Mouse (Mus musculus): ENCODE results near the gene Ugt1a5. TPM values are rescaled to one million over a fixed set of nuclear protein-coding genes. Genes with fewer than 3 reads are reported as not detected.

The Ugt1a5 gene
- polyA plus RNA-seq, 1 experiment from 2014 or later: not detected

- Histone ChIP-seq H3K4me3 (ENCODE audit: low read depth, low read length) (no peak overlapping the region), H3K27me3 (replicated peaks; ENCODE audit: control insufficient read depth, insufficient read depth, low read length) (no peaks in the 10 kb centered on the region), H3K4me2 (no peak overlapping the region), H3K36me3 (ENCODE audit: control insufficient read depth, insufficient read depth, low read length) (no peaks in the 10 kb centered on the region), H3K9me3 (ENCODE audit: control insufficient read depth, low read length) (peaks cover 93% of the 10 kb centered on the region), H3K27ac (ENCODE audit: low read depth, low read length) (no peak overlapping the region), H3K9ac (ENCODE audit: low read depth, low read length) (no peak overlapping the region), H3K4me1 (replicated peaks; ENCODE audit: control insufficient read depth, insufficient read depth, low read length) (no peaks in the 10 kb centered on the region)
- no peak for DNase-seq (ENCODE audit: low spot score)
- ATAC-seq (replicated peaks; ENCODE audit: low FRiP score): no peak
- WGBS: 57% methylated on average over 4 of the region's 4 CpGs
Measured at GRCm38 (mm10) chr1:88235894-88236415, 70.1 kb downstream of the Ugt1a5 start.

DNA sequence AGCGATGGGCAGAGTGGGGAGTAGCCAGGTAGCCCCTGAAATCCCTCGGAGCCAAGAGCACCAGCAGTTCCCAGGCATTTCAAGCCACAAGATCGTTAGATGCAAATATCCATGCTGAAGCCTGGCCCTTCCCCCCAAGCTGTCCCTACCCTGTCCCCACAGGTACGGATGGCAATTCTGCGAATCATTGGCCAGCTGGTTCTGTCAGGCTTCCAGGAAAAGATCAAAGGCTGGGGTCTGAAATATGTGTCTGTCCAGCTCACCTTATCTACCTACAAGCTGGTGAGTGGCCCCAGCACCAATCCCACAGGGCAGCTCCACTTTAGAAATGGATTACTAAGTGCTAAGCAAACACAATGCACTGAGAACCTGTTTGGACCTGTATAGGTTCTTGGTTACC lies 71.5 kb downstream of the Ugt1a5 start:
- no peak overlapping the region for H3K4me2 ChIP-seq
- no peak overlapping the region for H3K27ac ChIP-seq (ENCODE audit: low read depth, low read length)
- H3K36me3 ChIP-seq (ENCODE audit: control insufficient read depth, insufficient read depth, low read length): no peaks in the 10 kb centered on the region
- no peaks in the 10 kb centered on the region for H3K27me3 ChIP-seq (replicated peaks; ENCODE audit: control insufficient read depth, insufficient read depth, low read length)
- peaks cover 84% of the 10 kb centered on the region for H3K9me3 ChIP-seq (ENCODE audit: control insufficient read depth, low read length)
- H3K4me1 ChIP-seq (replicated peaks; ENCODE audit: control insufficient read depth, insufficient read depth, low read length): no peaks in the 10 kb centered on the region
- H3K4me3 ChIP-seq (ENCODE audit: low read depth, low read length): no peak overlapping the region
- no peak for ATAC-seq (replicated peaks; ENCODE audit: low FRiP score)
- no peak overlapping the region for H3K9ac ChIP-seq (ENCODE audit: low read depth, low read length)
- DNase-seq (ENCODE audit: low spot score): no peak
- 68% methylated on average over 5 of the region's 5 CpGs for WGBS

GRCm38 (mm10) chr1:88238771-88239170 lies 73.0 kb downstream of the Ugt1a5 start:
- Histone ChIP-seq H3K27me3 (replicated peaks; ENCODE audit: control insufficient read depth, insufficient read depth, low read length) (no peaks in the 10 kb centered on the region), H3K4me3 (ENCODE audit: low read depth, low read length) (no peak overlapping the region), H3K9ac (ENCODE audit: low read depth, low read length) (no peak overlapping the region), H3K4me2 (no peak overlapping the region), H3K36me3 (ENCODE audit: control insufficient read depth, insufficient read depth, low read length) (no peaks in the 10 kb centered on the region), H3K27ac (ENCODE audit: low read depth, low read length) (no peak overlapping the region), H3K9me3 (ENCODE audit: control insufficient read depth, low read length) (peaks cover 85% of the 10 kb centered on the region), H3K4me1 (replicated peaks; ENCODE audit: control insufficient read depth, insufficient read depth, low read length) (no peaks in the 10 kb centered on the region)
- DNase-seq (ENCODE audit: low spot score) (no peak), ATAC-seq (replicated peaks; ENCODE audit: low FRiP score) (no peak)
- 73% methylated on average over 6 of the region's 6 CpGs for WGBS

- DNase-seq (ENCODE audit: low spot score): no peak
- H3K36me3 ChIP-seq (ENCODE audit: control insufficient read depth, insufficient read depth, low read length): no peaks in the 10 kb centered on the region
- H3K27me3 ChIP-seq (replicated peaks; ENCODE audit: control insufficient read depth, insufficient read depth, low read length): no peaks in the 10 kb centered on the region
- no peak for ATAC-seq (replicated peaks; ENCODE audit: low FRiP score)
- H3K4me1 ChIP-seq (replicated peaks; ENCODE audit: control insufficient read depth, insufficient read depth, low read length): no peaks in the 10 kb centered on the region
- H3K4me2 ChIP-seq: no peak overlapping the region
- H3K4me3 ChIP-seq (ENCODE audit: low read depth, low read length): no peak overlapping the region
- 66% methylated on average over 5 of the region's 5 CpGs for WGBS
- H3K9me3 ChIP-seq (ENCODE audit: control insufficient read depth, low read length): peaks cover 86% of the 10 kb centered on the region
- no peak overlapping the region for H3K27ac ChIP-seq (ENCODE audit: low read depth, low read length)
- H3K9ac ChIP-seq (ENCODE audit: low read depth, low read length): no peak overlapping the region
Measured at GRCm38 (mm10) chr1:88240072-88240471, 74.3 kb downstream of the Ugt1a5 start.

DNA sequence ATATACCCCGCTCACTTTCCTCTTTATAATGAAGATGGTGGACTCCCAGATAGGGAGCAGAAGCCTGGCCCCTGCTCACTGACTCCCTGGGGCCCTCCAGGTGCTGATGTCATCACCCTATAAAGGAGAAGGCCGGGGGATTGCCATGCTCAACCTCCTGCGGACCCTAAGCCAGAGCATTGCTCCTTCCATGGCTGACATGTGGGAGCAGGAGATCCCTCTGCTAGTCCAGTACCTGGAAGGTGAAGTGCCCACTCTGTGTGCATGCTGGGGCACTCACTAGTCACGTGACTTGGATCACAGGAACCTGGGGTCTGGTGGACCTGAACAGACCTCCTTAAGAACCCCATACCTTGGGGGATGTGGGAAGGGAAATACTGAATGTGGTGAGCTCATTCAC lies 74.8 kb downstream of the Ugt1a5 start:
- no peak for DNase-seq (ENCODE audit: low spot score)
- H3K36me3 ChIP-seq (ENCODE audit: control insufficient read depth, insufficient read depth, low read length): no peaks in the 10 kb centered on the region
- H3K9ac ChIP-seq (ENCODE audit: low read depth, low read length): no peak overlapping the region
- H3K9me3 ChIP-seq (ENCODE audit: control insufficient read depth, low read length): peaks cover 86% of the 10 kb centered on the region
- H3K27me3 ChIP-seq (replicated peaks; ENCODE audit: control insufficient read depth, insufficient read depth, low read length): no peaks in the 10 kb centered on the region
- no peak overlapping the region for H3K4me2 ChIP-seq
- 64% methylated on average over 4 of the region's 4 CpGs for WGBS
- H3K4me3 ChIP-seq (ENCODE audit: low read depth, low read length): no peak overlapping the region
- H3K4me1 ChIP-seq (replicated peaks; ENCODE audit: control insufficient read depth, insufficient read depth, low read length): no peaks in the 10 kb centered on the region
- no peak overlapping the region for H3K27ac ChIP-seq (ENCODE audit: low read depth, low read length)
- no peak for ATAC-seq (replicated peaks; ENCODE audit: low FRiP score)

GRCm38 (mm10) chr1:88243861-88244260 lies 78.0 kb downstream of the Ugt1a5 start:
- no peak overlapping the region for H3K4me2 ChIP-seq
- ATAC-seq (replicated peaks; ENCODE audit: low FRiP score): no peak
- H3K27ac ChIP-seq (ENCODE audit: low read depth, low read length): no peak overlapping the region
- no peak overlapping the region for H3K4me3 ChIP-seq (ENCODE audit: low read depth, low read length)
- H3K36me3 ChIP-seq (ENCODE audit: control insufficient read depth, insufficient read depth, low read length): no peaks in the 10 kb centered on the region
- no peaks in the 10 kb centered on the region for H3K27me3 ChIP-seq (replicated peaks; ENCODE audit: control insufficient read depth, insufficient read depth, low read length)
- no peak for DNase-seq (ENCODE audit: low spot score)
- no peak overlapping the region for H3K9ac ChIP-seq (ENCODE audit: low read depth, low read length)
- WGBS: 60% methylated on average over 5 of the region's 5 CpGs
- H3K9me3 ChIP-seq (ENCODE audit: control insufficient read depth, low read length): peaks cover 89% of the 10 kb centered on the region
- no peaks in the 10 kb centered on the region for H3K4me1 ChIP-seq (replicated peaks; ENCODE audit: control insufficient read depth, insufficient read depth, low read length)

DNA sequence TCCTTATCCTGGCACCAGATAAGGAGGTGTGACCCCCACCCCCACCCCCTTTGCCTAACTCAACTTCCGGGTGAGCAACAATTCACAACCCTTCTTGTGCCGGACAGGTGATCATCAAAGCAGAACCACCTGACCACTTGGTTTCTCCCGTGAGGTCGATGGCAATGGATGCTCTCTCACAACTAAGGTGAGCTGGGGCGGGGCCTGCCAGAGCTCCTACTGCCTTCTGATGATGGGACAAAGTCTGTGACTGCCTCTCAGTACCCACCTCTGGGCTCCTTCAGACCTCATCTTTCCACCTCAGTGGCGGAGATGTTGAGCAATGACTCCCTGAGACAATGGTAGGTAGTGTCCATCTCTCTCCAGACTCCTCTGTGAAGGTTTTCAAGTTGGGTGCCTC lies 80.1 kb downstream of the Ugt1a5 start:
- H3K27ac ChIP-seq (ENCODE audit: low read depth, low read length): no peak overlapping the region
- peaks cover 90% of the 10 kb centered on the region for H3K9me3 ChIP-seq (ENCODE audit: control insufficient read depth, low read length)
- H3K36me3 ChIP-seq (ENCODE audit: control insufficient read depth, insufficient read depth, low read length): no peaks in the 10 kb centered on the region
- WGBS: 72% methylated on average over 6 of the region's 6 CpGs
- DNase-seq (ENCODE audit: low spot score) (no peak), ATAC-seq (replicated peaks; ENCODE audit: low FRiP score) (no peak)
- no peak overlapping the region for H3K4me2 ChIP-seq
- no peak overlapping the region for H3K9ac ChIP-seq (ENCODE audit: low read depth, low read length)
- no peaks in the 10 kb centered on the region for H3K27me3 ChIP-seq (replicated peaks; ENCODE audit: control insufficient read depth, insufficient read depth, low read length)
- H3K4me1 ChIP-seq (replicated peaks; ENCODE audit: control insufficient read depth, insufficient read depth, low read length): no peaks in the 10 kb centered on the region
- no peak overlapping the region for H3K4me3 ChIP-seq (ENCODE audit: low read depth, low read length)

DNA sequence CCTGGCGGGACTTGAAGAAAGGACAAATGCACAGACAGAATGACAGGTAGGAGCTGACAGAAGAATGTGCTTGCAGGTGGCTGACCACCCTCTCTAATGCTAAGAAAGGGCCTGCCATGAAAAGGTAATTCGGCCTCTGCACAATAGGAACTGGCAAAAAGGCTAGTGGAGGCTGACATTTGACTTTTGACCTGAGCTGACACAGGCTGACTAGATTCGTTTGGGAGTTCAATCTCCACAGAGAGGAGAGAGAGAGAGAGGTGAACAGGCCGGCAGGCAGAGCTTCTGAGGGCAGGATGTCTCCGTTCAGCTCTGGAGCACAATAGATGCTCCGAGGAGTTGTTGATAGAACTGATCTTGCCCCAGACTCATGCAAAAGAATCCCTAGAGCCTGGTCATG lies 80.6 kb downstream of the Ugt1a5 start:
- DNase-seq (ENCODE audit: low spot score): no peak
- Histone ChIP-seq H3K4me2 (no peak overlapping the region), H3K4me1 (replicated peaks; ENCODE audit: control insufficient read depth, insufficient read depth, low read length) (no peaks in the 10 kb centered on the region), H3K36me3 (ENCODE audit: control insufficient read depth, insufficient read depth, low read length) (no peaks in the 10 kb centered on the region), H3K9ac (ENCODE audit: low read depth, low read length) (no peak overlapping the region), H3K27me3 (replicated peaks; ENCODE audit: control insufficient read depth, insufficient read depth, low read length) (no peaks in the 10 kb centered on the region), H3K4me3 (ENCODE audit: low read depth, low read length) (no peak overlapping the region), H3K27ac (ENCODE audit: low read depth, low read length) (no peak overlapping the region), H3K9me3 (ENCODE audit: control insufficient read depth, low read length) (peaks cover 91% of the 10 kb centered on the region)
- no peak for ATAC-seq (replicated peaks; ENCODE audit: low FRiP score)
- 47% methylated on average over 6 of the region's 6 CpGs for WGBS

- Histone ChIP-seq H3K9ac (ENCODE audit: low read depth, low read length) (no peak overlapping the region), H3K36me3 (ENCODE audit: control insufficient read depth, insufficient read depth, low read length) (no peaks in the 10 kb centered on the region), H3K4me1 (replicated peaks; ENCODE audit: control insufficient read depth, insufficient read depth, low read length) (no peaks in the 10 kb centered on the region), H3K27ac (ENCODE audit: low read depth, low read length) (no peak overlapping the region), H3K27me3 (replicated peaks; ENCODE audit: control insufficient read depth, insufficient read depth, low read length) (no peaks in the 10 kb centered on the region), H3K4me2 (no peak overlapping the region), H3K4me3 (ENCODE audit: low read depth, low read length) (no peak overlapping the region), H3K9me3 (ENCODE audit: control insufficient read depth, low read length) (peaks cover 95% of the 10 kb centered on the region)
- no peak for ATAC-seq (replicated peaks; ENCODE audit: low FRiP score)
- 43% methylated on average over 2 of the region's 2 CpGs for WGBS
- no peak for DNase-seq (ENCODE audit: low spot score)
Measured at GRCm38 (mm10) chr1:88247660-88248059, 81.8 kb downstream of the Ugt1a5 start.
